Mouse (Mus musculus) cortical plate, adult 2 months (tissue): ENCODE results near the gene Stim2. TPM values are rescaled to one million over a fixed set of nuclear protein-coding genes. Genes with fewer than 3 reads are reported as not detected.

Experiments
- H3K27ac ChIP-seq: fragments of 200-500 bp; 2 replicates; pipeline ENCODE4 v1.5.1; 2012; ENCODE audit warnings: low read length, control low read depth, inconsistent platforms; ENCODE audit not compliant: insufficient read depth
- H3K4me1 ChIP-seq: fragments of 200-500 bp; 2 replicates; pipeline ENCODE4 v1.6.1; 2011; ENCODE audit warnings: low read length; ENCODE audit not compliant: control insufficient read depth, insufficient read depth
- H3K4me3 ChIP-seq: fragments of 200-500 bp; 2 replicates; pipeline ENCODE4 v1.5.1; 2011; ENCODE audit warnings: mild to moderate bottlenecking, low read length, control low read depth; ENCODE audit not compliant: insufficient read depth
- CTCF ChIP-seq: fragments of 200-500 bp; IDR thresholded peaks from 2 replicates; pipeline ENCODE4 v1.5.1; 2011; ENCODE audit warnings: mild to moderate bottlenecking, control low read depth, low read length; ENCODE audit not compliant: insufficient read depth; ENCODE audit errors: extremely low read depth
- POLR2A ChIP-seq: fragments of 200-500 bp; IDR thresholded peaks from 2 replicates; pipeline ENCODE4 v1.6.1; 2011; ENCODE audit warnings: mild to moderate bottlenecking, low read length, control low read depth; ENCODE audit not compliant: insufficient read depth; ENCODE audit errors: extremely low read depth
- polyA plus RNA-seq: library from polyadenylated mRNA; depleted of rRNA; stranded (reverse); fragments of >200 nt; gene quantifications from 2 replicates; pipeline ENCODE4 v1.2.3, GENCODE M21; 2012; rRNA removed

Stim2 gene
- polyA plus RNA-seq, 1 experiment, result 25.5 TPM

- no peak for TF ChIP-seq CTCF
- no peak for TF ChIP-seq POLR2A
- no peak overlapping the region for H3K27ac ChIP-seq
- no peaks in the 10 kb centered on the region for H3K4me1 ChIP-seq
- no peak overlapping the region for H3K4me3 ChIP-seq
Observed at GRCm38 (mm10) chr5:54160561-54160960, 162.3 kb downstream of the Stim2 start.

DNA sequence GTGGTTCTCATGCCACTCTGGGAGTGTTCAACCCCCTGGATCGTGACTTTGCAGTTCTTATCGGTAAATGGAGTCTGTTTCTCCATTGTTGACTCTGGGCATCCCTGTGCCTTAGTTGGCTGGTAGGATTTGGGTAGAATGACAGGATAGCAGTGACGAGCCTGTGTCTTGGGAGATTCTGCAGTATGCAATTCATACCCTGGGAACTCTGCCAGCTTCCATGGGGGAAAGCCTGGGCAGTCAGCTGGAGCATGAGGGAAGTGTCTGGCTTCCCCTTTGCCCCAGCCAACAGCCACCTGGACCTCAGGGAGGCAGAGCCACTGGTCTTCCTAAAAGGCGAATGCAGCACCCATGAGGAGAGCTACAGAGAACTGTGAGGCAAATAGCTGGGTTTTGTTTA lies 165.6 kb downstream of the Stim2 start:
- H3K4me1 ChIP-seq, result no peaks in the 10 kb centered on the region
- no peak overlapping the region for H3K4me3 ChIP-seq
- no peak for TF ChIP-seq POLR2A
- TF ChIP-seq CTCF, result no peak
- no peak overlapping the region for H3K27ac ChIP-seq

Other genes with a start within 250 kb of the Stim2 start
- 55.1 and 58.9 TPM in 2 replicates for gene Tbc1d19, start 188.9 kb upstream of the Stim2 start, polyA plus RNA-seq